Mouse (Mus musculus): Measurements from ENCODE around the gene Fdx1. TPM values are rescaled to one million over a fixed set of nuclear protein-coding genes. Genes with fewer than 3 reads are reported as not detected.

Gene Fdx1
- 51.8 and 58.1 TPM in 2 replicates for polyA plus RNA-seq (2015; fragmentation: Nextera tagmentation; extraction: Ambion mirVana)

GRCm38 (mm10) chr9:51962975-51963701 is at the start of gene Fdx1:
Gene Fdx1, minus strand, starts transcription at chr9:51963556.

Other genes with a start within 250 kb of the Fdx1 start
- gene Arhgap20, start 198.2 kb downstream of the Fdx1 start, polyA plus RNA-seq (2015; fragmentation: Nextera tagmentation; extraction: Ambion mirVana), result 34.3 and 43.6 TPM in 2 replicates
- gene Rdx, start 83.6 kb upstream of the Fdx1 start, polyA plus RNA-seq (2015; fragmentation: Nextera tagmentation; extraction: Ambion mirVana), result 89.9 and 103 TPM in 2 replicates
- 2.4 and 3.2 TPM in 2 replicates for gene Zc3h12c, start 205.0 kb upstream of the Fdx1 start, polyA plus RNA-seq (2015; fragmentation: Nextera tagmentation; extraction: Ambion mirVana)